ENCODE assay signal across 8 mouse cellular contexts in the genomic region with DNA sequence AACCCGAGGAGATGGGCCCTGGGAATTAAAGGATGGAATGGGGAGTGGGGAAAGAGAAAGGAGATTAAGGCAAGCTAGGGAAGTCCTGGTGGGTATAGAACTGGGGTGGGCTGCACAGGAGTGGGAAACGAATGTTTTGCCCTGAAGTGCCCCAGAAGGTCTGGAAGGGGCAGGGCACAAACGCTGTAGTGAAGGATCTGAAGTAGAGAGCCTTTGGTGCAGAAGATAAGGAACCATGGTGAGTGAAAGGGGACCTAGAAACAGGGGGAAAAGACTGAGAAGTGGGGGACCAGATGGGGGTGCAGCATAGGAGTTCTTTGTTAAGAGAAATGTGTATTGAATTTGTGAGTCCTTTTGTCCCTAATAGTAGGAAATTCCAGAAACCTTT. TPM values are rescaled to one million over a fixed set of nuclear protein-coding genes. Genes with fewer than 3 reads are reported as not detected.
A peak's percentile ranks its signal among the peaks of the same experiment; 100 is the strongest.
DNase-seq lines count a peak whose midpoint lies in the region; ATAC-seq and TF ChIP-seq lines count a peak whose summit lies in the region.

Usp49 (plus strand) TSS at position 13 of the 388 bp plus-strand sequence.

- H3K4me3 ChIP-seq in heart, embryonic 13.5 days = peak within 1 kb of the TSS; percentile 77
- peak within 1 kb of the TSS; percentile 97 for H3K4me3 ChIP-seq in testis, adult 2 months (ENCODE audit: control insufficient read depth, low read depth, low read length)
- peak within 1 kb of the TSS; percentile 66 for H3K4me3 ChIP-seq in limb, embryonic 12.5 days (replicated peaks)
- H3K4me3 ChIP-seq in stomach, embryonic 15.5 days (replicated peaks) = peak within 1 kb of the TSS; percentile 83

- WGBS in heart, embryonic 13.5 days = 3% methylated on average over 3 of the region's 3 CpGs
- WGBS in limb, embryonic 12.5 days = 0% methylated on average over 3 of the region's 3 CpGs
- 0% methylated on average over 3 of the region's 3 CpGs for WGBS in stomach, embryonic 15.5 days

- H3K9ac ChIP-seq in heart, embryonic 13.5 days = peak within 1 kb of the TSS; percentile 92
- H3K9ac ChIP-seq in limb, embryonic 12.5 days (replicated peaks) = peak within 1 kb of the TSS; percentile 73
- H3K9ac ChIP-seq in stomach, embryonic 15.5 days = peak within 1 kb of the TSS; percentile 71

- no peak for ATAC-seq in heart, embryonic 13.5 days (ENCODE audit: extremely low read depth, insufficient number of reproducible peaks, low FRiP score, low TSS enrichment)
- ATAC-seq in limb, embryonic 12.5 days (ENCODE audit: insufficient number of reproducible peaks, insufficient read depth, low FRiP score, low TSS enrichment, low read depth) = no peak
- ATAC-seq in stomach, embryonic 15.5 days (ENCODE audit: insufficient read depth, low FRiP score, low read depth) = no peak

- H3K4me1 ChIP-seq in heart, embryonic 13.5 days = peaks cover 34% of the 10 kb centered on the region
- peaks cover 8% of the 10 kb centered on the region for H3K4me1 ChIP-seq in testis, adult 2 months (ENCODE audit: control insufficient read depth, insufficient read depth, low read length)
- H3K4me1 ChIP-seq in limb, embryonic 12.5 days (replicated peaks) = peaks cover 26% of the 10 kb centered on the region
- peaks cover 16% of the 10 kb centered on the region; the same call in 1 of the 2 replicates for H3K4me1 ChIP-seq in stomach, embryonic 15.5 days

- H3K36me3 ChIP-seq in heart, embryonic 13.5 days = peaks cover 20% of the 10 kb centered on the region
- H3K36me3 ChIP-seq in testis, adult 2 months (ENCODE audit: control insufficient read depth, insufficient read depth, low read length) = no peaks in the 10 kb centered on the region; the same call in 1 of the 2 replicates
- H3K36me3 ChIP-seq in limb, embryonic 12.5 days = peaks cover 21% of the 10 kb centered on the region
- H3K36me3 ChIP-seq in stomach, embryonic 15.5 days = no peaks in the 10 kb centered on the region

- H3K9me3 ChIP-seq in heart, embryonic 13.5 days = no peaks in the 10 kb centered on the region
- H3K9me3 ChIP-seq in limb, embryonic 12.5 days = no peaks in the 10 kb centered on the region
- H3K9me3 ChIP-seq in stomach, embryonic 15.5 days = no peaks in the 10 kb centered on the region

- TF ChIP-seq POLR2A in testis, adult 2 months (IDR thresholded peaks at IDR 0.05; ENCODE audit: control insufficient read depth, low read depth, low read length) = no peak

- peak within 1 kb of the TSS; percentile 94 for H3K27ac ChIP-seq in heart, embryonic 13.5 days (replicated peaks)
- H3K27ac ChIP-seq in testis, adult 2 months (ENCODE audit: control insufficient read depth, insufficient read depth, low read depth, low read length) = peak within 1 kb of the TSS; percentile 81
- H3K27ac ChIP-seq in limb, embryonic 12.5 days = peak within 1 kb of the TSS; percentile 94
- peak within 1 kb of the TSS; percentile 96 for H3K27ac ChIP-seq in stomach, embryonic 15.5 days

- intact Hi-C loops in heart, postnatal 10 days (cut with DNase I) = loop anchor here (5.0 kb wide), 1 partner anchor 47 kb away; no protein-coding TSS in a partner anchor

- no peak for TF ChIP-seq CTCF in testis, adult 2 months (IDR thresholded peaks at IDR 0.05; ENCODE audit: control insufficient read depth, insufficient read depth, insufficient replicate concordance, low read depth, low read length)

- peak within 1 kb of the TSS; percentile 96 for H3K4me2 ChIP-seq in heart, embryonic 13.5 days
- H3K4me2 ChIP-seq in limb, embryonic 12.5 days = peak within 1 kb of the TSS; percentile 92
- peak within 1 kb of the TSS; percentile 98 for H3K4me2 ChIP-seq in stomach, embryonic 15.5 days

- DNase-seq in heart, postnatal 10 days = no peak
- DNase-seq in testis, postnatal 14 days (ENCODE audit: low spot score) = no peak
- DNase-seq in adrenal gland, postnatal 10 days = no peak
- DNase-seq in kidney, adult 18-20 months = no peak

- no peaks in the 10 kb centered on the region for H3K27me3 ChIP-seq in heart, embryonic 13.5 days (replicated peaks)
- no peaks in the 10 kb centered on the region for H3K27me3 ChIP-seq in testis, adult 2 months (ENCODE audit: control insufficient read depth, insufficient read depth, low read length)
- H3K27me3 ChIP-seq in limb, embryonic 12.5 days = no peaks in the 10 kb centered on the region
- H3K27me3 ChIP-seq in stomach, embryonic 15.5 days (replicated peaks) = no peaks in the 10 kb centered on the region

RNA-seq across cellular contexts. Expression of gene Usp49, which starts in this region (rescaled TPM):
- polyA plus RNA-seq in heart, embryonic 13.5 days (2015; fragmentation: Nextera tagmentation; extraction: Ambion mirVana) = 2.6 and 3.3 TPM in 2 replicates
- 1 to 10 TPM; 5.4 to 5.5 TPM for total RNA-seq in heart, postnatal 10 days (2021)
- polyA plus RNA-seq in testis, adult 2 months (2012; rRNA removed) = 67.0 and 80.5 TPM in 2 replicates
- polyA plus RNA-seq in limb, embryonic 12.5 days (2016; fragmentation: Nextera tagmentation; extraction: Ambion mirVana) = 8.1 and 8.9 TPM in 2 replicates
- 5.3 and 6.3 TPM in 2 replicates for polyA plus RNA-seq in stomach, embryonic 15.5 days (2015; fragmentation: Nextera tagmentation; extraction: Ambion mirVana)
- total RNA-seq in adrenal gland, postnatal 10 days (2021) = 1 to 10 TPM; 6.8 to 9.0 TPM
